Mouse (Mus musculus): ENCODE results near the gene Hdac4.

DNA sequence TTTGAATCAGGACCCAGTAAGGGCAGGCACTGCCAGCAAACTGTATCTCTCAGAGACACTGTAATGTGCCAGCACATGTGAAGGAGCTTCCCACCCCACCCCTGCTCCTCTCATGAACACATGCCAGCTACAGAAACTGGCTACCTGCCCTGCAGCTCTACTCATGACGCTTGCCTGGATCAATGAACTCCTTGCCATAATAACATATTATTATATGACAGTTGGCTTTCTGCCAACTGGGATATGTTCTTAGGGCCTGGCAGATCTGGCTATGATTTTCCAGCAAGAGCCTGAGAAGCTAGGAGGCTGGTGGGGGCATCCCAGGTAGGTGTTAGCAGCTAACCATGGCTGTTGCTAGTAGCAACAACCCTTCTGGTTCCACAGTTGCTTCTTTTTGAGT, 156.8 kb downstream of the Hdac4 start:
- TF ChIP-seq MAX (IDR thresholded peaks at IDR 0.05; ENCODE audit: low read depth) (no peak), MYOD1 (IDR thresholded peaks at IDR 0.05; ENCODE audit: control insufficient read depth in 1 of 3, insufficient read length in 2 of 3, low read depth in 2 of 3) (no peak), POLR2A (IDR thresholded peaks at IDR 0.05; ENCODE audit: insufficient read length, low read depth) (no peak), USF1 (IDR thresholded peaks at IDR 0.05; ENCODE audit: low read depth) (no peak), TCF12 (IDR thresholded peaks at IDR 0.05; ENCODE audit: insufficient read depth, poor library complexity, severe bottlenecking) (no peak), POLR2AphosphoS2 (IDR thresholded peaks at IDR 0.05; ENCODE audit: insufficient read length, low read depth) (no peak), TCF3 (IDR thresholded peaks at IDR 0.05; ENCODE audit: insufficient read length, low read depth) (no peak), MYOG (IDR thresholded peaks at IDR 0.05; ENCODE audit: control insufficient read depth in 1 of 3, insufficient read depth in 1 of 3, insufficient read length in 2 of 3, low read depth in 2 of 3) (no peak), E2F4 (IDR thresholded peaks at IDR 0.05; ENCODE audit: insufficient read depth) (no peak), CEBPB (IDR thresholded peaks at IDR 0.05; ENCODE audit: insufficient read depth, poor library complexity, severe bottlenecking) (no peak)

All from myocyte (in vitro differentiated cells).